Mouse (Mus musculus) ES-Bruce4 (cell line): Measurements from ENCODE around the gene Rgr. TPM values are rescaled to one million over a fixed set of nuclear protein-coding genes. Genes with fewer than 3 reads are reported as not detected.
A peak's percentile ranks its signal among the peaks of the same experiment; 100 is the strongest.

Experiments
- H3K27ac ChIP-seq: 2 replicates; pipeline ENCODE4 v1.5.1; 2012; ENCODE audit warnings: low read length, inconsistent platforms; ENCODE audit not compliant: insufficient read depth
- H3K27me3 ChIP-seq: 2 replicates; pipeline ENCODE4 v1.6.1; 2012; ENCODE audit warnings: mild to moderate bottlenecking, low read length, inconsistent platforms; ENCODE audit not compliant: control insufficient read depth, poor library complexity, insufficient read depth, severe bottlenecking
- H3K36me3 ChIP-seq: 2 replicates; pipeline ENCODE4 v1.6.1; 2012; ENCODE audit warnings: inconsistent platforms, mild to moderate bottlenecking, low read length, moderate library complexity; ENCODE audit not compliant: control insufficient read depth, poor library complexity, insufficient read depth, severe bottlenecking
- H3K4me1 ChIP-seq: one replicate; pipeline ENCODE4 v1.8.1; 2011; ENCODE audit warnings: low read length; ENCODE audit not compliant: control insufficient read depth, insufficient read depth
- H3K4me3 ChIP-seq: 2 replicates; pipeline ENCODE4 v1.5.1; 2011; ENCODE audit warnings: low read depth, mild to moderate bottlenecking, low read length
- H3K9ac ChIP-seq: 2 replicates; pipeline ENCODE4 v1.6.1; 2012; ENCODE audit warnings: low read depth, mild to moderate bottlenecking, inconsistent platforms; ENCODE audit not compliant: poor library complexity, severe bottlenecking
- H3K9me3 ChIP-seq: replicated peaks from 2 replicates; pipeline ENCODE4 v1.6.1; 2012; ENCODE audit warnings: mild to moderate bottlenecking, low read length, inconsistent platforms; ENCODE audit not compliant: control insufficient read depth, poor library complexity, insufficient read depth, severe bottlenecking
- CTCF ChIP-seq: IDR thresholded peaks from one replicate; pipeline ENCODE4 v1.8.1; 2011; ENCODE audit warnings: low read depth, low read length
- EP300 ChIP-seq: IDR thresholded peaks from 2 replicates; pipeline ENCODE4 v1.6.1; 2011; ENCODE audit warnings: low read depth, low read length; ENCODE audit not compliant: insufficient read depth
- POLR2A ChIP-seq: IDR thresholded peaks from one replicate; pipeline ENCODE4 v1.8.1; 2011; ENCODE audit warnings: low read length; ENCODE audit not compliant: insufficient read depth
- polyA plus RNA-seq: library from polyadenylated mRNA; stranded (reverse); fragments of >200 nt; gene quantifications from 2 replicates; pipeline ENCODE4 v1.2.4, GENCODE M21; 2011; ENCODE audit warnings: low read depth; ENCODE audit not compliant: missing spikeins, insufficient read depth, insufficient read length

Rgr gene
- polyA plus RNA-seq: not detected in 2 replicates

- Histone ChIP-seq H3K36me3 (no peaks in the 10 kb centered on the region), H3K9me3 (no peaks in the 10 kb centered on the region), H3K9ac (no peak within 1 kb of the TSS), H3K27ac (no peak within 1 kb of the TSS), H3K4me1 (no peaks in the 10 kb centered on the region), H3K4me3 (no peak within 1 kb of the TSS), H3K27me3 (no peaks in the 10 kb centered on the region)
- TF ChIP-seq POLR2A (no peak), EP300 (no peak), CTCF (no peak)
These were observed at the start of gene Rgr for GRCm38 (mm10) chr14:37048914-37049410. Gene Rgr (minus strand): TSS chr14:37048964.

GRCm38 (mm10) chr14:37097956-37098530 is 49.3 kb upstream of the Rgr start, which contains the start of gene Cdhr1:
Gene Cdhr1 (minus strand): TSS chr14:37098347.
- no peaks in the 10 kb centered on the region for H3K9me3 ChIP-seq
- TF ChIP-seq POLR2A (no peak), EP300 (no peak), CTCF (no peak)
- H3K27ac ChIP-seq: no peak within 1 kb of the TSS
- no peak within 1 kb of the TSS for H3K9ac ChIP-seq
- peak within 1 kb of the TSS; percentile 34 for H3K4me3 ChIP-seq
- H3K36me3 ChIP-seq: no peaks in the 10 kb centered on the region
- H3K27me3 ChIP-seq: no peaks in the 10 kb centered on the region
- no peaks in the 10 kb centered on the region for H3K4me1 ChIP-seq

GRCm38 (mm10) chr14:37095556-37095955 is 46.8 kb upstream of the Rgr start:
- H3K4me1 ChIP-seq: no peaks in the 10 kb centered on the region
- H3K36me3 ChIP-seq: no peaks in the 10 kb centered on the region
- no peak overlapping the region for H3K4me3 ChIP-seq
- no peak overlapping the region for H3K27ac ChIP-seq
- no peak overlapping the region for H3K9ac ChIP-seq
- H3K9me3 ChIP-seq: no peaks in the 10 kb centered on the region
- TF ChIP-seq POLR2A (no peak), CTCF (no peak), EP300 (no peak)
- H3K27me3 ChIP-seq: no peaks in the 10 kb centered on the region

- Histone ChIP-seq H3K9me3 (no peaks in the 10 kb centered on the region), H3K4me3 (no peak overlapping the region), H3K27ac (no peak overlapping the region), H3K4me1 (no peaks in the 10 kb centered on the region), H3K36me3 (no peaks in the 10 kb centered on the region), H3K9ac (no peak overlapping the region), H3K27me3 (no peaks in the 10 kb centered on the region)
- TF ChIP-seq EP300: no peak
- TF ChIP-seq CTCF: no peak
- no peak for TF ChIP-seq POLR2A
These were observed 45.7 kb upstream of the Rgr start for GRCm38 (mm10) chr14:37094436-37094835.

DNA sequence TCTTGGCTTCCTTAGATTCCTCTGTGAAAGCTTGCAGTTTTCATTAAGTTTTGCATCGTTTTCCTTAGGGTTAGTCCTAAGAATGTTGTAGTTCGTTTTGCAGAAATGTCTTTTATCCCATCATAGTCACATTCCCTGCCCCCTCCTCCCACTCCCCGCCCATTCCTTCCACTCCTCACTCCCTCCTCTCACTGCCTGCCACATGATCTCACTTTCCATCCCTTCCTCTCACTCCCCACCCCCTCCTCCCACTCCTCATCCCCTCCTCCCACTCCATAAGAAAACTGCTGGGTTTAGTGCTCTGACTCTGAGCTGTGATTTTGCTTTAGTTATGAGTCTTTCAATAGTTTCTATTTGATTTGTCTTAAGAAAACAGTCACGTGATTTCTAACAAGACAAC is 35.0 kb upstream of the Rgr start:
- Histone ChIP-seq H3K27ac (no peak overlapping the region), H3K27me3 (no peaks in the 10 kb centered on the region), H3K9me3 (no peaks in the 10 kb centered on the region), H3K4me1 (no peaks in the 10 kb centered on the region), H3K4me3 (no peak overlapping the region), H3K36me3 (no peaks in the 10 kb centered on the region), H3K9ac (no peak overlapping the region)
- TF ChIP-seq EP300 (no peak), CTCF (no peak), POLR2A (no peak)

- no peaks in the 10 kb centered on the region for H3K4me1 ChIP-seq
- no peaks in the 10 kb centered on the region for H3K27me3 ChIP-seq
- no peaks in the 10 kb centered on the region for H3K36me3 ChIP-seq
- TF ChIP-seq CTCF (no peak), EP300 (no peak), POLR2A (no peak)
- no peaks in the 10 kb centered on the region for H3K9me3 ChIP-seq
- H3K9ac ChIP-seq: no peak overlapping the region
- no peak overlapping the region for H3K27ac ChIP-seq
- H3K4me3 ChIP-seq: no peak overlapping the region
These were observed 32.0 kb upstream of the Rgr start for GRCm38 (mm10) chr14:37080724-37081123.
